Mouse (Mus musculus): Measurements from ENCODE around the gene Rnf150. TPM values are rescaled to one million over a fixed set of nuclear protein-coding genes. Genes with fewer than 3 reads are reported as not detected.

Rnf150 gene
- total and polyA plus RNA-seq, 2 experiments: 0.24 to 0.92 TPM

DNA sequence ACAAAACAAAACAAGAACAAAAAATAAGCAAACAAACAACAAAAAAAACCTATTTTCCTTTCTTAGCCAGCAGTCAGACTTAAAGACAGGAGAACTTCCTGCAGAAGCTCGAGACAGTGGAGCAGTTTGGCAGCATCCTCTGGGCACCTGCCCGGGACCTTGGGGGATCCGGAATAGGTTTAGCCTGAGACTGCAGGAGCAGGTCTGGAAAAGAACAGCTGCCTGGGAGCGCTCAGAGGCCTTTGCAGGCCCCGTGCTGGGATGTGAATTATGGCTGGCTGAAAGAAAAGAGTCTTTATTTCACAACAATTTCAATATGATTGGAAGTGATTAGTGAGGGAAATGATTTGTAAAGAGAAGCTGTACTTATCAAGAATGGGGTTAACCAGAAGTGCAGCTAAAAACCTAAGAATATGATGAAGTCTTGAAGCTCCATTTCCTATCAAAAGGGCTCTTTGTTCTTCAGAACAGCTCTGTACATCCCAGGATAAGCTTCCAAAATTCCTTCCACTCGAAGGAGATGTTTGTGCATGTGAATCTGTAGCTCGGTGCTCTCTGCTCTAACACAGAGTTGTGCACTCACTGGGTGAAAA is 92.1 kb downstream of the Rnf150 start:
- Histone ChIP-seq H3K27ac (replicated peaks; ENCODE audit: insufficient read depth, low read depth, low read length) (no peak overlapping the region), H3K4me3 (ENCODE audit: insufficient read depth, low read depth, low read length) (no peak overlapping the region), H3K4me1 (ENCODE audit: control insufficient read depth, insufficient read depth, low read length) (no peaks in the 10 kb centered on the region), H3K9ac (ENCODE audit: low read depth, low read length) (no peak overlapping the region), H3K79me2 (ENCODE audit: control insufficient read depth, insufficient read depth, low read length) (no peaks in the 10 kb centered on the region), H3K36me3 (ENCODE audit: control insufficient read depth, insufficient read depth, low read length) (no peaks in the 10 kb centered on the region), H3K27me3 (ENCODE audit: control insufficient read depth, insufficient read depth, low read length) (no peaks in the 10 kb centered on the region)
- no peak for DNase-seq (ENCODE audit: extremely low read depth, low read depth, low spot score)
- 75% methylated on average over 7 of the region's 7 CpGs for WGBS
- TF ChIP-seq POLR2A (IDR thresholded peaks at IDR 0.05; ENCODE audit: extremely low read depth, insufficient read depth, low read length): no peak
- no peak for TF ChIP-seq CTCF (IDR thresholded peaks at IDR 0.05; ENCODE audit: low read depth, low read length)

DNA sequence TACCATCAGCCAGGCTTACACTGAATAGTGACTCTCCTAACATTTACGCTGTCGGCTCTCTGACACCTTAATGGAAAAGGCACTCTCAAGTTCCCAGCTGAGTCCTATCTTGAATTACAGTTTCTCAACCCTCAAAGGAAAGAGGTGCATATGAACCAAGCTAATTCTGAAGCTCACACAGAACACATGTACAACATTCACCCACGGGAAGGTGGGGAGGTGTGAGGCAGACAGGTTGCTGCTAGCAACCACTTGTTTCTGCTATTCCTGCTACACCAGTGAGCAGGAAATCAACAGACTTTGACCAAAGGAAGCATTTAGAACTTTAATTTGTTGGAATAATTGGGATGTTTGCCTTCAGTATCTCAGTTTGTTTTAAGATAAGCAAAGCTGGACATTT is 96.3 kb downstream of the Rnf150 start:
- Histone ChIP-seq H3K36me3 (ENCODE audit: control insufficient read depth, insufficient read depth, low read length) (no peaks in the 10 kb centered on the region), H3K4me3 (ENCODE audit: insufficient read depth, low read depth, low read length) (no peak overlapping the region), H3K4me1 (ENCODE audit: control insufficient read depth, insufficient read depth, low read length) (no peaks in the 10 kb centered on the region), H3K79me2 (ENCODE audit: control insufficient read depth, insufficient read depth, low read length) (no peaks in the 10 kb centered on the region), H3K27me3 (ENCODE audit: control insufficient read depth, insufficient read depth, low read length) (no peaks in the 10 kb centered on the region), H3K9ac (ENCODE audit: low read depth, low read length) (no peak overlapping the region), H3K27ac (replicated peaks; ENCODE audit: insufficient read depth, low read depth, low read length) (no peak overlapping the region)
- DNase-seq (ENCODE audit: extremely low read depth, low read depth, low spot score): peak; percentile 26
- 58% methylated on average over 3 of the region's 3 CpGs for WGBS
- TF ChIP-seq CTCF (IDR thresholded peaks at IDR 0.05; ENCODE audit: low read depth, low read length): no peak
- no peak for TF ChIP-seq POLR2A (IDR thresholded peaks at IDR 0.05; ENCODE audit: extremely low read depth, insufficient read depth, low read length)

DNA sequence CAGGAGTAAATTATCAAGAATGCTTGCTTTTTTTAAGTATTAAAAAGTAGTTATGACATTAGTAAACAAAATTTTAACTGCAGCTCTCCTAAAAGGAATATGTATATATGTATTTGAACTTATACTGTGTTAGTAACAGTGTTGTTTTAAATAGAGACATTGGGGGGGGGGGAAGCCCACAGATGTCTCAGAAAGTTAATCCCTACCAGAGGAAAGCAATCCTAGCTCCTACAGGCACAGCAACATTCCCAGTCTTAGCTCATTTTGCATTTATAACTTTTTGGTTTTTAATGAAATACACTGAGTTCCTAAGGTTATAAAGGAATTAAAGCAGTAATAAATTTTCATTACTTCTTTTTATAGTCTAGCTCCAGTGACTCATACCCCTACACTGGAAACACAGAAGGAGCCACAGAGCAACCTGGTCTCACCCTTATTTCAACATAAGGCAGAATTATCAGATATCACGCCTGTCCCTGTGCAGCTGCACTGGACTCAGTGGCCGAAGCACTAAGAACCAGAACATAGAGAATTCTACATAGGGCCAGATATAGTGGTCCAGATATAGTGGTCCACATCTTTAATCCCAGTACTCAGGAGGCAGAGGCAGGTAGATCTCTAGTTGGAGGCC is 96.9 kb downstream of the Rnf150 start:
- H3K36me3 ChIP-seq (ENCODE audit: control insufficient read depth, insufficient read depth, low read length): no peaks in the 10 kb centered on the region
- H3K9ac ChIP-seq (ENCODE audit: low read depth, low read length): no peak overlapping the region
- DNase-seq (ENCODE audit: extremely low read depth, low read depth, low spot score): no peak
- WGBS: 89% methylated on average over 2 of the region's 2 CpGs
- H3K27me3 ChIP-seq (ENCODE audit: control insufficient read depth, insufficient read depth, low read length): no peaks in the 10 kb centered on the region
- H3K79me2 ChIP-seq (ENCODE audit: control insufficient read depth, insufficient read depth, low read length): no peaks in the 10 kb centered on the region
- no peak overlapping the region for H3K4me3 ChIP-seq (ENCODE audit: insufficient read depth, low read depth, low read length)
- no peak overlapping the region for H3K27ac ChIP-seq (replicated peaks; ENCODE audit: insufficient read depth, low read depth, low read length)
- H3K4me1 ChIP-seq (ENCODE audit: control insufficient read depth, insufficient read depth, low read length): no peaks in the 10 kb centered on the region
- TF ChIP-seq CTCF (IDR thresholded peaks at IDR 0.05; ENCODE audit: low read depth, low read length) (no peak), POLR2A (IDR thresholded peaks at IDR 0.05; ENCODE audit: extremely low read depth, insufficient read depth, low read length) (no peak)

DNA sequence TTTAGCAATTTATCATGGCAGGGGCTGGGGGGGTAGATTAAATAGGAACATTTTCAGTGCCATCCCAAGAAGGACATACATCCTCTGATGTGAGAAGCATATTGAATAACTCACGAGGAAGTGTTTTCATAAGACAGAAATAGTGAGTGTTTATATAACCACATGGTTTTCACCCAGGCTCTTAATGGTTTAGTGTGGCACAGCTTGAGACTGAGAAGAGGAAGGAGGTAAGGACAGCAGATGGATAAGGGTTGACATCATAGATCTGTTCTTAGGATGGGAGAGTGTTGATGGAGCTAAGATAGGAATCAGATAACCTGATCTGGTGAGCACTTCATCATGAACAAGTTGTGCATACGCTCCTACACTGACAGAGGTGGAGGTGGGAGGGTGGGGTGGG is 101.4 kb downstream of the Rnf150 start:
- no peaks in the 10 kb centered on the region for H3K36me3 ChIP-seq (ENCODE audit: control insufficient read depth, insufficient read depth, low read length)
- H3K9ac ChIP-seq (ENCODE audit: low read depth, low read length): no peak overlapping the region
- no peaks in the 10 kb centered on the region for H3K27me3 ChIP-seq (ENCODE audit: control insufficient read depth, insufficient read depth, low read length)
- no peaks in the 10 kb centered on the region for H3K79me2 ChIP-seq (ENCODE audit: control insufficient read depth, insufficient read depth, low read length)
- WGBS: 67% methylated on average over 2 of the region's 2 CpGs
- no peak overlapping the region for H3K27ac ChIP-seq (replicated peaks; ENCODE audit: insufficient read depth, low read depth, low read length)
- no peaks in the 10 kb centered on the region for H3K4me1 ChIP-seq (ENCODE audit: control insufficient read depth, insufficient read depth, low read length)
- DNase-seq (ENCODE audit: extremely low read depth, low read depth, low spot score): no peak
- H3K4me3 ChIP-seq (ENCODE audit: insufficient read depth, low read depth, low read length): no peak overlapping the region
- TF ChIP-seq POLR2A (IDR thresholded peaks at IDR 0.05; ENCODE audit: extremely low read depth, insufficient read depth, low read length): no peak
- no peak for TF ChIP-seq CTCF (IDR thresholded peaks at IDR 0.05; ENCODE audit: low read depth, low read length)

DNA sequence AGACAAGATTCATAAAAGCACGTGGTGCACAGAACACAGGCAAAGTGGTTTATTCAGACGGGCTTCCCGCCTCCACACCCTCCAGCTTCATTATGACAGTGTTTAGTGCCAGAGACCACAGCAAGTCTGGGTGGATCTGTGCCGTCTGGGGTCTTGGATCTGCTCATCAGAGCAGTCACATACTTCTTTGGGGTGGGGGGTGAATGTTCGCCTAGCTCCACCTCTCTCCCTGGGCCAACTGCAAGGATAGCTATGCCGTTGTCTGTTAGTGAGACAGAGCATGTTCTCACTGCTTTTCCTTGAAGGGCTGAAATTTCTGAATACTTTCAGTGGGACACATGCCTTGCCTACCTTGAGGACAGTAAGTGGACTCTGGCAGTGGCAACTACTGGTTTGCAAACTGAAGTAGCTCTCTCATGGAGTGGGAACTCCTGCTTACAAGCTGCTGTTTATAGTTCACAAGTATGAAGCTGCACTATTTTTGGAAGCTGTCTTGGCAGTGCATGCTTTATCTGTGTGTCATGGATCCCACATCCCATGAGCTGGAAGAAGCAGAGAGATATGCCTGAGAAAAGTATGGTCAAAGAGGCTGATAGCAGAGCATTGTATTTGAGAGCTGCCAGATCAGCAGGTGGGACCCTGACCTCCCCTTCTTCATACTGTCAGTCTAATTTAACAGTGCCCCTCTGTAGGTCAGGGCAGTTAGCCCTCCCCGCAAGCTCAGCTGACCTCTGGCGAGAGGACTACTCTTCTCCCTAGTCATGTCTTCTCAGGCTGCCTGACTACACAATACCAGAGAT is 104.9 kb downstream of the Rnf150 start:
- TF ChIP-seq POLR2A (IDR thresholded peaks at IDR 0.05; ENCODE audit: extremely low read depth, insufficient read depth, low read length): no peak
- TF ChIP-seq CTCF (IDR thresholded peaks at IDR 0.05; ENCODE audit: low read depth, low read length): no peak
- WGBS: 73% methylated on average over 8 of the region's 8 CpGs
- peak; percentile 21 for DNase-seq (ENCODE audit: extremely low read depth, low read depth, low spot score)

More for the DNA sequence above, 104.9 kb downstream of the Rnf150 start:
- H3K79me2 ChIP-seq (ENCODE audit: control insufficient read depth, insufficient read depth, low read length): no peaks in the 10 kb centered on the region
- no peak overlapping the region; the same call in 1 of the 2 replicates for H3K27ac ChIP-seq (replicated peaks; ENCODE audit: insufficient read depth, low read depth, low read length)
- no peaks in the 10 kb centered on the region for H3K36me3 ChIP-seq (ENCODE audit: control insufficient read depth, insufficient read depth, low read length)
- H3K4me1 ChIP-seq (ENCODE audit: control insufficient read depth, insufficient read depth, low read length): no peaks in the 10 kb centered on the region
- no peak overlapping the region for H3K9ac ChIP-seq (ENCODE audit: low read depth, low read length)
- no peak overlapping the region for H3K4me3 ChIP-seq (ENCODE audit: insufficient read depth, low read depth, low read length)
- no peaks in the 10 kb centered on the region for H3K27me3 ChIP-seq (ENCODE audit: control insufficient read depth, insufficient read depth, low read length)

All from liver, adult 2 months (tissue).